Mouse (Mus musculus) stomach, embryonic 16.5 days (tissue): ENCODE data around the gene Mgat4a. TPM values are rescaled to one million over a fixed set of nuclear protein-coding genes. Genes with fewer than 3 reads are reported as not detected.

Source experiments
- ATAC-seq: fragments of 200-750 bp; cut with Nextera tagmentation; 2 replicates; pipeline ENCODE4 v1.8.0; 2017; ENCODE audit warnings: moderate number of reproducible peaks, moderate TSS enrichment; ENCODE audit not compliant: insufficient read depth, low FRiP score
- H3K27ac ChIP-seq: fragments of 300-500 bp; sonication (generic); 2 replicates; pipeline ENCODE4 v1.5.1; 2014; ENCODE audit warnings: low read length
- H3K27me3 ChIP-seq: fragments of 300-500 bp; sonication (generic); 2 replicates; pipeline ENCODE4 v1.6.1; 2014; ENCODE audit warnings: low read length, control low read depth, mixed read lengths; ENCODE audit not compliant: control insufficient read depth, insufficient read depth
- H3K36me3 ChIP-seq: fragments of 300-500 bp; sonication (generic); 2 replicates; pipeline ENCODE4 v1.6.1; 2014; ENCODE audit warnings: low read length; ENCODE audit not compliant: control insufficient read depth, insufficient read depth
- H3K4me1 ChIP-seq: fragments of 300-500 bp; sonication (generic); 2 replicates; pipeline ENCODE4 v1.6.1; 2014; ENCODE audit warnings: low read length, control low read depth, mixed read lengths; ENCODE audit not compliant: control insufficient read depth, insufficient read depth
- H3K4me2 ChIP-seq: fragments of 300-500 bp; sonication (generic); 2 replicates; pipeline ENCODE4 v1.6.1; 2014; ENCODE audit warnings: low read depth, low read length, mixed read lengths
- H3K4me3 ChIP-seq: fragments of 300-500 bp; sonication (generic); replicated peaks from 2 replicates; pipeline ENCODE4 v1.5.1; 2014; ENCODE audit warnings: mild to moderate bottlenecking, low read length
- H3K9ac ChIP-seq: fragments of 300-500 bp; sonication (generic); 2 replicates; pipeline ENCODE4 v1.6.1; 2014; ENCODE audit warnings: low read length
- H3K9me3 ChIP-seq: fragments of 300-500 bp; sonication (generic); replicated peaks from 2 replicates; pipeline ENCODE4 v1.6.1; 2016; ENCODE audit warnings: low read length, control low read depth; ENCODE audit not compliant: control insufficient read depth
- WGBS: fragments of 180-500 bp; shearing (Covaris S2); extraction: QIAGEN DNeasy Blood & Tissue Kit; methylation state at CpG from one replicate; pipeline ENCODE4 v1.1.7; 2014; 5-methylcytosine and 5-hydroxymethylcytosine counted together
- polyA plus RNA-seq: library from polyadenylated mRNA; unstranded; fragments of >200 nt; fragmentation: Nextera tagmentation; extraction: Ambion mirVana; gene quantifications from 2 replicates; pipeline ENCODE4 v1.2.1, GENCODE M21; 2015

Gene Mgat4a
- polyA plus RNA-seq, 1 experiment from 2014 or later, result 27.1 TPM

DNA sequence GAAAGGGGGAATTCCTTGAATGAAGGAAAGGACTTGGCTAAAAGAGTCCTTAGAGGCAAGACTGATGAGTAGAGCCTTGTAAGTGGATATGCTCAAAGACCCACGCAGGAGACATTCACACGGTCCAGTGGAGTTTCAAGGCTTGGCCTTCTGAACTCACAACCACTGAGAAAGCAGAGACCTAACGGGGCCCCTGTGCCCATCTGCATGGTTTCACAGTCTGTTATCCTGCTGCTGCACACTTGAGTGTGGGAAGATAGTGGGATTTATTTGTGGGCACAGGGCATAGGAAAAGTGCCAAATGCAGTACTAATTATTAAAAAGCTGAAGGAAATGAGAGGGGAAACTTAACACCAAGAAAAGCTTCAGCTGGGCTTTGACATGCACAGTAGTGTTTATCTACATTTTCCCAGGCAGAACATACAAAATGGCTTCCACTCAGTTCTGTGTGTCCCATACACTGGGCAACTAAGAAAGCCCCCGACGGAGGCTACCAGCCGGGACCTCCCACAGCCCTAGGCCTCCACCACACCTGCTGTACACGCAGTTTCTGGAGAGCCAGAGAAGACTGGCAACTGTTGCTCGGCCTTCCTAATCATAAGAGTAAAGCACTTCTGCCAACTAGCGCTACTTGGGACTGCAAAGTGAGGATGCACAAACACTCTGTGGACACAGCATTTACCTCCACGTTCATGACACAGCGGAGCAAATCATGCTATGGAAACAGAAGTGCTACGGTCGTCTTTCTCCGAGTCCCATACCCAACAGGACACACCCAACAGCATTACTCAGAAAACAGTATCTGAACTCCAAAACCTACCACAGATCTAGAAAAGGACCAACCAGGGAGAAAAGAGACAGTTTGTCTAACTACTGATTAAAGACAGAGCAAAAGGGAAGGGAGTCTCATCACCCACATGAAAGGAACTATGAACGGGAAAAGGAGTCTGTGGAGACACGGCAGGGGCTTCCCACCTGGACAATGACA is 97.7 kb downstream of the Mgat4a start:
- Histone ChIP-seq H3K4me3 (no peak overlapping the region), H3K36me3 (peaks cover 20% of the 10 kb centered on the region; the same call in 1 of the 2 replicates), H3K4me2 (no peak overlapping the region), H3K9me3 (no peaks in the 10 kb centered on the region), H3K27me3 (no peaks in the 10 kb centered on the region), H3K4me1 (no peaks in the 10 kb centered on the region), H3K27ac (no peak overlapping the region), H3K9ac (no peak overlapping the region)
- ATAC-seq, result no peak
- WGBS, result 93% methylated on average over 16 of the region's 16 CpGs

GRCm38 (mm10) chr1:37436419-37436818 is 104.4 kb downstream of the Mgat4a start:
- Histone ChIP-seq H3K27ac (no peak overlapping the region), H3K4me2 (no peak overlapping the region), H3K4me3 (no peak overlapping the region), H3K9ac (no peak overlapping the region), H3K36me3 (peaks cover 26% of the 10 kb centered on the region), H3K9me3 (no peaks in the 10 kb centered on the region), H3K4me1 (no peaks in the 10 kb centered on the region), H3K27me3 (no peaks in the 10 kb centered on the region)
- WGBS, result 84% methylated on average over 3 of the region's 3 CpGs
- ATAC-seq, result no peak

GRCm38 (mm10) chr1:37430297-37430840 is 110.4 kb downstream of the Mgat4a start:
- under 1% methylated on average over 40 of the region's 40 CpGs for WGBS

DNA sequence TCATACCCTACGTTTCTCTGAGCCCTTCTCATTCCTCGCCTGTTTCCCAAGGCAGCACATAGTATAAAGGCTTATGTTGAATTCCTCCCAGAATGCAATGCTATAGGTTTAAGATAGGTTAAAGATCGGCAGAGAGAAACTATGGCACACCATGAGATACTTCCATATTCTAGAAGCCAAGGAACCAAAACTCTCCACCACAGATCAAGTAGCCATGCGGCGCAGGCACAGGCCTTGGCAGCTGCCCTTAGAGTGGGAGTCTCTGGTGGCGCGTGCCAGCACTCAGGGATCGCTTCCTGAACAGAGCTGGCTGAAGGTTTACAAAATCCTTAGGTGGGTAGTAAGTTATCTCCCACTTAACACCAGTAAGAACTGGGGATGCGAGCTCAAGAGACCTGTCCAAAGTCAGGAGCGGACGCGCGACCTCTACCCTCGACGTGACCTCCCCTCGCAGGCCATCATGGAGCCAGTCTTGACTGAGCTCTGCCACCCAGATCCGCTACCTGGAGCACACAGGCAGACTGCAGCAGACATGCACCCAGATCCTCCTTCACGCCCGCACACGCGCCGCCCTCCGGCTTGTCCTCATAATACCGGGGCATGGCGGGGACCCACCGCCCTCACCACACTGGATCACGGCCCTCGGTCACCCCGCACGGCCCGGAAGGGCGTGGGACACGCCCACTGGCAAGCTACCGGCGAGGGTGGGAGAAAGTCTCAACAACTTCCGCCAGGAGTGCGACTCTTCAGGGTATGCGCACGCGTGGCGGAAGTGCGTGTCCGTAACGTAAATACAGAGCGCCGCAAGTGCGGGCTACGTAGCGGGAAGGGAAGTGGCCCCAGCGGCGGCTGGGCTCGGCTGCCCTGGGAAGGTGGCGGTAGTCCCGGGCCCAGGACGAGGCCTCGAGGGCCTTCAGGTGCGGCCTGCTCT is 111.2 kb downstream of the Mgat4a start, which contains the start of the genes Coa5 and Unc50:
Coa5 (minus strand) TSS at position 738 of the 931 bp plus-strand sequence.
Unc50 (plus strand) TSS at position 774 of the 931 bp plus-strand sequence.
- H3K4me1 ChIP-seq, result peaks cover 13% of the 10 kb centered on the region
- ATAC-seq, result peak; percentile 98
- WGBS, result 2% methylated on average over 57 of the region's 57 CpGs
- peak within 1 kb of the TSS; percentile 87 for H3K4me2 ChIP-seq
- H3K9me3 ChIP-seq, result no peaks in the 10 kb centered on the region
- H3K27ac ChIP-seq, result peak within 1 kb of the TSS; percentile 68
- H3K4me3 ChIP-seq, result peak within 1 kb of the TSS; percentile 69
- no peaks in the 10 kb centered on the region for H3K27me3 ChIP-seq
- H3K9ac ChIP-seq, result peak within 1 kb of the TSS; percentile 82
- peaks cover 17% of the 10 kb centered on the region for H3K36me3 ChIP-seq

More at GRCm38 (mm10) chr1:37430297-37430840, 110.4 kb downstream of the Mgat4a start:
- peak overlapping the region; percentile 83 for H3K4me2 ChIP-seq
- no peak for ATAC-seq
- H3K27me3 ChIP-seq, result no peaks in the 10 kb centered on the region
- peaks cover 13% of the 10 kb centered on the region for H3K4me1 ChIP-seq
- peak overlapping the region; percentile 69 for H3K4me3 ChIP-seq
- no peaks in the 10 kb centered on the region for H3K9me3 ChIP-seq
- peak overlapping the region; percentile 68 for H3K27ac ChIP-seq
- peaks cover 17% of the 10 kb centered on the region for H3K36me3 ChIP-seq
- peak overlapping the region; percentile 82 for H3K9ac ChIP-seq

GRCm38 (mm10) chr1:37428911-37429310 is 111.9 kb downstream of the Mgat4a start:
- no peaks in the 10 kb centered on the region; the same call in 1 of the 2 replicates for H3K9me3 ChIP-seq
- peak overlapping the region; percentile 2; the same call in 1 of the 2 replicates for H3K27ac ChIP-seq
- H3K4me3 ChIP-seq, result peak overlapping the region; percentile 69
- peaks cover 13% of the 10 kb centered on the region for H3K4me1 ChIP-seq
- WGBS, result 71% methylated on average over 2 of the region's 2 CpGs
- peak overlapping the region; percentile 87 for H3K4me2 ChIP-seq
- H3K27me3 ChIP-seq, result no peaks in the 10 kb centered on the region
- no peak for ATAC-seq
- peak overlapping the region; percentile 82 for H3K9ac ChIP-seq
- peaks cover 21% of the 10 kb centered on the region for H3K36me3 ChIP-seq

GRCm38 (mm10) chr1:37427144-37427875 is 113.5 kb downstream of the Mgat4a start:
- no peaks in the 10 kb centered on the region for H3K27me3 ChIP-seq
- WGBS, result 96% methylated on average over 8 of the region's 8 CpGs
- no peak overlapping the region for H3K27ac ChIP-seq
- ATAC-seq, result no peak
- H3K4me1 ChIP-seq, result peaks cover 13% of the 10 kb centered on the region
- no peaks in the 10 kb centered on the region; the same call in 1 of the 2 replicates for H3K9me3 ChIP-seq
- H3K9ac ChIP-seq, result no peak overlapping the region
- H3K4me2 ChIP-seq, result no peak overlapping the region
- H3K36me3 ChIP-seq, result peaks cover 17% of the 10 kb centered on the region
- no peak overlapping the region for H3K4me3 ChIP-seq

GRCm38 (mm10) chr1:37419420-37419819 is 121.4 kb downstream of the Mgat4a start:
- Histone ChIP-seq H3K27me3 (no peaks in the 10 kb centered on the region), H3K27ac (no peak overlapping the region), H3K4me1 (no peaks in the 10 kb centered on the region), H3K36me3 (peaks cover 16% of the 10 kb centered on the region), H3K9ac (no peak overlapping the region), H3K9me3 (no peaks in the 10 kb centered on the region; the same call in 1 of the 2 replicates), H3K4me2 (no peak overlapping the region), H3K4me3 (no peak overlapping the region)
- 82% methylated on average over 1 of the region's 1 CpGs for WGBS
- 0 out of 2 replicates have a peak, but pooled peaks have one; percentile 33 for ATAC-seq

DNA sequence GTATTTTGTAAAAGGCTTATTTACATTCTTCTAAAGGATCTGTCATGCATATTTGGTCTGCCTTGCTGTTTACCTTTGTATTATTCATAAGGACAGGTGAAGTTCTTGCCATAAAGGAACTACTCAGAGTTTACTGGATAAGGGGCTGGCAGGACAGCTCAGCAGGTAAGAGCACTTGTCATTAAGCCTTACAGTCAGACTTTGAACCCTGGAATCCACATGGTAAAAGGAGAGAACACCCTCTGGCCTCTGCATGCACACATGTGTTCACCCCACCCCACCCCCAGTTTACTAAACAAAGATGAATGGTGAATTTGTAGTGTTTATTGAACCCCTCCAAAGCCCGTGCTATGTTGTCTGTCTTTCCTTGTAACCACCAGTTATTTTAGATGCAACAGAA is 125.4 kb downstream of the Mgat4a start:
- H3K4me3 ChIP-seq, result no peak overlapping the region
- H3K27ac ChIP-seq, result no peak overlapping the region
- no peaks in the 10 kb centered on the region for H3K27me3 ChIP-seq
- 68% methylated on average over 1 of the region's 1 CpGs for WGBS
- peaks cover 11% of the 10 kb centered on the region for H3K36me3 ChIP-seq
- H3K9ac ChIP-seq, result no peak overlapping the region
- H3K9me3 ChIP-seq, result no peaks in the 10 kb centered on the region
- H3K4me2 ChIP-seq, result no peak overlapping the region
- H3K4me1 ChIP-seq, result no peaks in the 10 kb centered on the region
- ATAC-seq, result no peak
